Mouse (Mus musculus) spleen, postnatal 4 days (tissue): ENCODE data around the gene Sdcbp2.
"Not testable (repeated sequence)": the region's sequence is repeated elsewhere in the genome, so short reads cannot be mapped to it uniquely, and the experiment has no call there.

Experiments
- DNase-seq, 2 experiments: peaks; one replicate each; pipeline ENCODE4 v3.0.0; 2022; ENCODE audit warnings: low spot score in 2 of 2

Gene Sdcbp2

GRCm38 (mm10) chr2:151569452-151569851, 3.0 kb upstream of the Sdcbp2 start:
- DNase-seq: no peak

GRCm38 (mm10) chr2:151573667-151574066, 1.2 kb downstream of the Sdcbp2 start:
- no peak for DNase-seq

- DNase-seq: no peak
These were observed 2.2 kb downstream of the Sdcbp2 start for GRCm38 (mm10) chr2:151574607-151575006.

GRCm38 (mm10) chr2:151575119-151575698, 2.8 kb downstream of the Sdcbp2 start:
- DNase-seq: no peak

- peak in 1 of 2 experiments; percentile 28 for DNase-seq
These were observed 3.4 kb downstream of the Sdcbp2 start for GRCm38 (mm10) chr2:151575699-151576389.

- DNase-seq: no peak
These were observed 6.8 kb downstream of the Sdcbp2 start for GRCm38 (mm10) chr2:151579183-151579582.

- no peak for DNase-seq
These were observed 8.5 kb downstream of the Sdcbp2 start for GRCm38 (mm10) chr2:151580945-151581344.

- DNase-seq: no peak
These were observed 13.5 kb downstream of the Sdcbp2 start for GRCm38 (mm10) chr2:151585934-151586333.

- no peak for DNase-seq
These were observed 14.4 kb downstream of the Sdcbp2 start for GRCm38 (mm10) chr2:151586807-151587206.

GRCm38 (mm10) chr2:151587306-151587705, 14.9 kb downstream of the Sdcbp2 start:
- DNase-seq: no peak

GRCm38 (mm10) chr2:151598068-151598467, 25.6 kb downstream of the Sdcbp2 start:
- DNase-seq: no peak

GRCm38 (mm10) chr2:151602106-151602505, 29.7 kb downstream of the Sdcbp2 start:
- DNase-seq: no peak

- DNase-seq: no peak
These were observed 31.2 kb downstream of the Sdcbp2 start for GRCm38 (mm10) chr2:151603630-151604029.

GRCm38 (mm10) chr2:151605437-151605987, 33.1 kb downstream of the Sdcbp2 start:
- no peak for DNase-seq

GRCm38 (mm10) chr2:151608435-151608834, 36.0 kb downstream of the Sdcbp2 start:
- no peak for DNase-seq

- no peak for DNase-seq
These were observed 37.6 kb downstream of the Sdcbp2 start for GRCm38 (mm10) chr2:151609974-151610373.

GRCm38 (mm10) chr2:151615779-151616178, 43.4 kb downstream of the Sdcbp2 start:
- DNase-seq: not testable (repeated sequence)

- no peak for DNase-seq
These were observed 44.3 kb downstream of the Sdcbp2 start for GRCm38 (mm10) chr2:151616551-151617329.

GRCm38 (mm10) chr2:151623776-151624175, 51.4 kb downstream of the Sdcbp2 start:
- no peak for DNase-seq

- DNase-seq: no peak
These were observed 53.9 kb downstream of the Sdcbp2 start for GRCm38 (mm10) chr2:151626296-151626695.

- no peak for DNase-seq
These were observed 55.6 kb downstream of the Sdcbp2 start for GRCm38 (mm10) chr2:151628011-151628410.

- DNase-seq: no peak
These were observed 56.9 kb downstream of the Sdcbp2 start for GRCm38 (mm10) chr2:151629310-151629709.
